Mouse (Mus musculus): ENCODE data around the gene Add3. TPM values are rescaled to one million over a fixed set of nuclear protein-coding genes. Genes with fewer than 3 reads are reported as not detected.

The Add3 gene
- total and polyA plus RNA-seq, 3 experiments, result 16.3 to 18.4 (median 16.4) TPM

DNA sequence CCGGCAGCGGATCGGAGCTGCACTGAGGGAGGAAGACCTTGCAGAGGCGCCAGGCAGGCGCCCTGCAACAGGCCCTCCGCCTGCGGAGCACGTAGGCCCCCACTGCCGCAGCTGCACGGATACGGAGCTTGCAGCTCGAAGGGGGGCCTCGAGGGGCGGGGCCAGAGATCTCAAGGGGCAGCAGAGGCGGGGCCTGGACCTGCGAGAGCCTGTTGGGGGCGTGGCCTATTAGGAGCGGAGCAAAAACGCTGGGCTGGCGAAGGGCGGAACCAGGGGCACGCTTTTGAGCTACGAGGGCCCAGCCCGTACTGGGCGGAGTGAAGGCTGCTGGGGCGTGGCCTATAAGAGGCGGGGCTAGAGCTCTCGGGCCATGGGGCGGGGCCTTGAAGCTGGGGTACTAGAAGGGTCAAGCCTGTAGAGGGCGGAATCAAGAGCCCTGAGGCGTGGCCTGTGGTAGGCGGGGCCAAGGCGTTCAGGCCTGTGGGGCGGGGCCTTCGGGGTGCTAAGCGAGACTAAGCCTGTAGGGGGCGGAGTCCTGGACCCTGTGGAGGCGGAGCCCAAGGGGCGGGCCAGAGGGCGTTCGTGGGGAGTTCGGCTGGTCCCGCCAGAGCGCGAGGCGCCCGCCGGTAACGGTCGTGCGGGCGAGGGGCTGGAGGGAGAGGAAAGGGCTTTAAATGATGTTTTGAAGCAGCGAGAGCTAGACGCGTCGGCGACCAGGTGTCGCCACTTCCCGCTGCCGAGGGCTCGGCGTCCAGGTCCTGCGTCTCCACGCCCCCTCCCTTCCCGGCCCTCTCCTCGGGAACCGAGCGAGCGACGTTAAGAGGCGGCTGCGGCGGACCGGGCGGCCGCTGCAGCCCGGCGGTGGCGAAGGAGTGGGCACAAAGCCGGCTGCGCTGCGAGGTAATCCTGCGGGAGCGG is 2.2 kb downstream of the Add3 start (continued):
- TF ChIP-seq ZNF384 (IDR thresholded peaks at IDR 0.05; ENCODE audit: low read depth, low read length) (no peak), TBP (conservative IDR thresholded peaks at IDR 0.05; ENCODE audit: low read depth, low read length) (no peak), CTCF (conservative IDR thresholded peaks at IDR 0.05 in 1 of 2, IDR thresholded peaks at IDR 0.05 in 1 of 2; ENCODE audit: low read depth in 2 of 2, low read length in 2 of 2) (peak in 1 of 2 experiments; percentile 34; a peak in 2 of 4 replicates), USF1 (IDR thresholded peaks at IDR 0.05; ENCODE audit: low read depth, low read length) (no peak), MAX (IDR thresholded peaks at IDR 0.05; ENCODE audit: low read length) (peak; percentile 48; the same call in 1 of the 2 replicates), SMC3 (IDR thresholded peaks at IDR 0.05; ENCODE audit: low read depth, low read length) (no peak), IRF4 (IDR thresholded peaks at IDR 0.05; ENCODE audit: low read depth, low read length) (no peak), MAFK (IDR thresholded peaks at IDR 0.05; ENCODE audit: insufficient replicate concordance, low read length) (0 out of 2 replicates have a peak, but pooled peaks have one; percentile 2), JUN (IDR thresholded peaks at IDR 0.05; ENCODE audit: insufficient read depth, low read depth, low read length) (no peak), MXI1 (IDR thresholded peaks at IDR 0.05; ENCODE audit: low read depth, low read length) (no peak), CHD1 (IDR thresholded peaks at IDR 0.05; ENCODE audit: low read depth, low read length) (no peak)

DNA sequence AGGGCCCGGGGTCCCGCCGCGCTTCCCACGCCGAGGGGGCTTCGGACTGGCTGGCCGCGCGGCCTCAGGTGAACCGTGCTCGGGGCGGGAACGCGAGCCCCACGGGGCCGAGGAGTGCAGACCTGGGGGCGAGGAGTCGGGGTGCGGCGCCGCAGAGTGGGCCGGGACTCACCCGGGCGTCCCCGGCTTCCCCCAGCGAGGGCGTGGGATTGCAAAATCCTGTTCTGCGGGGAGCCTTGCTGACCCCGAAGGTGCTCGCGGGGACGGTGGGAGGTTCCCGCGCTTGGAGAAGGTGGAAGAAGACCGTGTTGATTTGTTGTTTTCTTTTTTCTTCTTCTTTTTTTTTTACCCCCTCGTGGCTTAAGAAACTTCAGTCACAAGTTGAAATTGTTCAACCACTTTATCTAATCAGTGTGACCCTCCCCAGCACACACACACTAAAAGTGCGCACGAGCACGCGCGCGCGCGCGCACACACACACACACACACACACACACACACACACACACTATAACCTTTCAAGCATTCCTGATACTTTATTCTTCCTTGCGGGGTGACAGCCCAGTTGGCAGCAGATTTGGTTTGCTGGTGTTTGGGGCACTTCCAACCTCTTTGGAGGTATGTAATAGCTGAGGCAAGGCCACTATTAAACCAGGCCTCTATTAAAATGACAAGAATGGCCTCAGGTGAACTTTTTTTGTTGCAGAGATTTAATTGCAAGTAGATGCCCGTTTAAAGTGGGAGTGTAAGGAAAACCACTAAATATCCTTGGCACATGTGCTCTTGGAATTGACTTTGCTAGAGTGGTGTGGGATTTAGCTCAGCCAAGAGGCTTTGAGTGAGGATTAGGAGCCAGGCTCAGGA is 3.1 kb downstream of the Add3 start:
- peaks cover 2 to 20% of the 10 kb centered on the region in 2 experiments; a peak in 3 of 4 replicates for H3K4me1 ChIP-seq (ENCODE audit: control insufficient read depth in 1 of 2, insufficient read depth in 2 of 2)
- no peak overlapping the region for H3K27ac ChIP-seq (ENCODE audit: insufficient read depth, low read depth)
- dilution Hi-C loops (cut with MboI; ENCODE audit: extremely low pct_ligation_motif_present, extremely low pct_unique_long_range_greater_than_20kb, low sequenced_read_pairs) (no loop called here), in situ Hi-C loops (cut with MboI; ENCODE audit: low pct_ligation_motif_present, low pct_unique_long_range_greater_than_20kb, low sequenced_read_pairs) (no loop called here)
- TF ChIP-seq EP300 (IDR thresholded peaks at IDR 0.05; ENCODE audit: low read length) (no peak), NRF1 (IDR thresholded peaks at IDR 0.05; ENCODE audit: low read depth, low read length) (peak; percentile 43), GABPA (IDR thresholded peaks at IDR 0.05; ENCODE audit: insufficient replicate concordance, low read depth, low read length) (no peak), E2F4 (IDR thresholded peaks at IDR 0.05; ENCODE audit: insufficient replicate concordance, low read depth, low read length) (no peak), MXI1 (IDR thresholded peaks at IDR 0.05; ENCODE audit: low read depth, low read length) (0 out of 2 replicates have a peak, but pooled peaks have one; percentile 27)
- DNase-seq (ENCODE audit: extremely low read depth), result no peak
- H3K36me3 ChIP-seq (replicated peaks in 1 of 2; ENCODE audit: control insufficient read depth in 1 of 2, insufficient read depth in 1 of 2, low read length in 1 of 2), result no peaks in the 10 kb centered on the region
- H3K4me2 ChIP-seq (ENCODE audit: insufficient read depth, low read depth, poor library complexity, severe bottlenecking), result peak overlapping the region; percentile 95
- peak overlapping the region; percentile 62 for H3K9ac ChIP-seq (ENCODE audit: insufficient read depth, low read depth)
- H3K9me3 ChIP-seq (replicated peaks; ENCODE audit: low read length), result no peaks in the 10 kb centered on the region
- H3K27me3 ChIP-seq (replicated peaks), result peaks cover 2% of the 10 kb centered on the region
- peak overlapping the region; percentile 63 to 86 (median 81) for H3K4me3 ChIP-seq (replicated peaks in 1 of 3; ENCODE audit: low read depth in 2 of 3, low read length in 2 of 3, poor library complexity in 1 of 3)
- H3K79me2 ChIP-seq (replicated peaks; ENCODE audit: control insufficient read depth, extremely low read depth, insufficient read depth, poor library complexity, severe bottlenecking), result no peaks in the 10 kb centered on the region
